In genomic region chr13:101884752-101885151, GRCm38 (mm10) we compare ENCODE assay signal across 27 mouse cellular contexts.
"Had no signal": no experiment of that assay in that cellular context is flagged by ENCODE, and none has a peak within 500 bp of the region (broad histone marks: within the 10 kb centered on the region; RNA-seq: fewer than 3 reads in every experiment).

No protein-coding gene starts in this region.

- H3K27ac ChIP-seq: heart, adult 2 months; heart, embryonic 13.5 days; heart, embryonic 15.5 days; hindbrain, embryonic 10.5 days; hindbrain, embryonic 12.5 days; hindbrain, embryonic 14.5 days; intestine, embryonic 15.5 days; layer of hippocampus, adult 2 months; left cerebral cortex, adult 2 months; limb, embryonic 10.5 days; limb, embryonic 12.5 days; liver, embryonic 13.5 days; liver, embryonic 15.5 days had no signal

- DNase-seq: gastrocnemius, postnatal 14 days; heart, adult 2 months; heart, postnatal 14 days; heart, postnatal 36 days; kidney, adult 18-20 months; kidney, adult 8-10 months; kidney, postnatal 10 days; kidney, postnatal 25 days; kidney, postnatal 4 days; liver; liver, embryonic 13.5 days had no signal

- H3K9ac ChIP-seq: heart, embryonic 13.5 days; heart, embryonic 15.5 days; hindbrain, embryonic 12.5 days; hindbrain, embryonic 14.5 days; intestine, embryonic 15.5 days; limb, embryonic 12.5 days; liver, embryonic 13.5 days; liver, embryonic 15.5 days had no signal

- H3K4me3 ChIP-seq: heart, adult 2 months; heart, embryonic 13.5 days; heart, embryonic 15.5 days; hindbrain, embryonic 10.5 days; hindbrain, embryonic 12.5 days; intestine, embryonic 15.5 days; layer of hippocampus, adult 2 months; left cerebral cortex, adult 2 months; limb, embryonic 10.5 days; limb, embryonic 12.5 days; liver, embryonic 13.5 days; liver, embryonic 15.5 days had no signal

- H3K9me3 ChIP-seq: heart, embryonic 13.5 days; heart, embryonic 15.5 days; hindbrain, embryonic 10.5 days; hindbrain, embryonic 12.5 days; intestine, embryonic 15.5 days; limb, embryonic 10.5 days; limb, embryonic 12.5 days; liver, embryonic 13.5 days; liver, embryonic 15.5 days had no signal

- H3K4me1 ChIP-seq: heart, embryonic 13.5 days; heart, embryonic 15.5 days; hindbrain, embryonic 10.5 days; hindbrain, embryonic 12.5 days; intestine, embryonic 15.5 days; liver, embryonic 13.5 days; liver, embryonic 15.5 days had no signal

- H3K36me3 ChIP-seq: heart, embryonic 13.5 days; heart, embryonic 15.5 days; hindbrain, embryonic 10.5 days; hindbrain, embryonic 12.5 days; intestine, embryonic 15.5 days; limb, embryonic 10.5 days; limb, embryonic 12.5 days; liver, embryonic 13.5 days; liver, embryonic 15.5 days had no signal

- ATAC-seq: hindbrain, embryonic 16.5 days; inflammation-experienced regulatory T-cells, adult 6 months; intestine, embryonic 15.5 days; intestine, postnatal 0 days had no signal

- H3K4me2 ChIP-seq: heart, embryonic 11.5 days; heart, embryonic 13.5 days; heart, embryonic 15.5 days; hindbrain, embryonic 12.5 days; hindbrain, embryonic 14.5 days; intestine, embryonic 15.5 days; limb, embryonic 12.5 days; liver, embryonic 11.5 days; liver, embryonic 13.5 days; liver, embryonic 15.5 days had no signal

- H3K27me3 ChIP-seq: heart, embryonic 13.5 days; heart, embryonic 15.5 days; hindbrain, embryonic 12.5 days; intestine, embryonic 15.5 days; limb, embryonic 12.5 days; liver, embryonic 13.5 days; liver, embryonic 15.5 days had no signal
